Mouse (Mus musculus) erythroblast, embryonic 14.5 days (primary cell): ENCODE measurements around the gene Trub1.

ENCODE experiments used
- GATA1 ChIP-seq: IDR thresholded peaks from 2 replicates; pipeline ENCODE4 v1.6.1; 2012; ENCODE audit warnings: low read length, inconsistent platforms, mixed read lengths
- TAL1 ChIP-seq: IDR thresholded peaks from 3 replicates; pipeline ENCODE4 v1.6.1; 2012; ENCODE audit warnings: low read length, inconsistent platforms, mixed read lengths

DNA sequence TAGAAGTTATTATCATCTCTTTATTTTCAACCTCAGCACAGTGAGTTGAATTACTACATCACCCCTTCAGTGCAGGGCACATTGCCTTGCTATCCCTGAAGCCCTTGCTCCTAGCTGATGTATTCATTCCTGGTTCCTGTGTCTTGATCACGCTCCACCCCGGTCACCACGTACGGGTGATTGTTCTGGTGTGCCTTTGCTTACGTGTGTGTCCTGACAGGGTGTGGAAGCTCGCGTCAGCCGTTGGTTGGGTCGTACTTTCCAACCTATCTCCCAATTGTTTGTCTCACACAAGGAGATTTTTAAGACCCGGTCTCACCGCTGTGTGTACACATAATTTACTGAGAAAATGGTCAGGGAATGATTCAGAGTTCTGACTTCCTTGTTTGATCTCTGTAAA lies 58.1 kb downstream of the Trub1 start:
- TF ChIP-seq GATA1, result no peak
- TF ChIP-seq TAL1, result no peak
